Mouse (Mus musculus) heart, embryonic 14.5 days (tissue): Measurements from ENCODE around the gene Gpr75. TPM values are rescaled to one million over a fixed set of nuclear protein-coding genes. Genes with fewer than 3 reads are reported as not detected.

Experiments
- ATAC-seq: fragments of 200-750 bp; cut with Nextera tagmentation; 2 replicates; pipeline ENCODE4 v1.8.0; 2017; ENCODE audit warnings: low read depth, moderate TSS enrichment; ENCODE audit not compliant: insufficient number of reproducible peaks, insufficient read depth, low FRiP score
- H3K27ac ChIP-seq, 2 experiments: fragments of 200-500 bp in 1 of 2; fragments of 300-500 bp in 1 of 2; sonication (generic) in 1 of 2; replicated peaks in 1 of 2; 2 replicates each; pipeline ENCODE4 v1.5.1; 2012 to 2014; ENCODE audit warnings: low read depth in 2 of 2, low read length in 2 of 2, control low read depth in 1 of 2, mild to moderate bottlenecking in 1 of 2, mixed read lengths in 1 of 2; ENCODE audit not compliant: control insufficient read depth in 1 of 2, insufficient read depth in 1 of 2
- H3K27me3 ChIP-seq: fragments of 300-500 bp; sonication (generic); 2 replicates; pipeline ENCODE4 v1.6.1; 2014; ENCODE audit warnings: mild to moderate bottlenecking, low read length, control low read depth; ENCODE audit not compliant: control insufficient read depth, insufficient read depth
- H3K36me3 ChIP-seq: fragments of 300-500 bp; sonication (generic); 2 replicates; pipeline ENCODE4 v1.6.1; 2014; ENCODE audit warnings: mild to moderate bottlenecking, control low read depth, low read length, mixed read lengths; ENCODE audit not compliant: control insufficient read depth, insufficient read depth
- H3K4me1 ChIP-seq, 2 experiments: fragments of 200-500 bp in 1 of 2; fragments of 300-500 bp in 1 of 2; sonication (generic) in 1 of 2; 2 replicates each; pipeline ENCODE4 v1.6.1; 2012 to 2014; ENCODE audit warnings: low read length in 2 of 2, control low read depth in 1 of 2, mixed read lengths in 1 of 2; ENCODE audit not compliant: control insufficient read depth in 2 of 2, insufficient read depth in 2 of 2
- H3K4me2 ChIP-seq: fragments of 300-500 bp; sonication (generic); 2 replicates; pipeline ENCODE4 v1.6.1; 2014; ENCODE audit warnings: mild to moderate bottlenecking, low read length
- H3K4me3 ChIP-seq, 2 experiments: fragments of 200-500 bp in 1 of 2; fragments of 300-500 bp in 1 of 2; sonication (generic) in 1 of 2; 2 replicates each; pipeline ENCODE4 v1.5.1; 2012 to 2014; ENCODE audit warnings: low read length in 2 of 2, mild to moderate bottlenecking in 2 of 2, control low read depth in 1 of 2, low read depth in 1 of 2, moderate library complexity in 1 of 2; ENCODE audit not compliant: control insufficient read depth in 1 of 2, insufficient read depth in 1 of 2
- H3K9ac ChIP-seq: fragments of 300-500 bp; sonication (generic); 2 replicates; pipeline ENCODE4 v1.6.1; 2014; ENCODE audit warnings: mild to moderate bottlenecking, low read length
- H3K9me3 ChIP-seq: fragments of 300-500 bp; sonication (generic); 2 replicates; pipeline ENCODE4 v1.6.1; 2016; ENCODE audit warnings: low read length, control low read depth; ENCODE audit not compliant: control insufficient read depth
- WGBS: fragments of 180-500 bp; shearing (Covaris S2); extraction: QIAGEN DNeasy Blood & Tissue Kit; methylation state at CpG from one replicate; pipeline ENCODE4 v1.1.7; 2014; 5-methylcytosine and 5-hydroxymethylcytosine counted together
- polyA plus RNA-seq: library from polyadenylated mRNA; unstranded; fragments of >200 nt; fragmentation: Nextera tagmentation; extraction: Ambion mirVana; gene quantifications from 2 replicates; pipeline ENCODE4 v1.2.1, GENCODE M21; 2014

Gpr75 gene
- polyA plus RNA-seq, 1 experiment from 2014 or later = 0.14 TPM

GRCm38 (mm10) chr11:30920641-30921040, 35.5 kb downstream of the Gpr75 start:
- Histone ChIP-seq H3K36me3 (peaks cover 16% of the 10 kb centered on the region; the same call in 1 of the 2 replicates), H3K4me3 (no peak overlapping the region), H3K4me2 (no peak overlapping the region), H3K27ac (no peak overlapping the region), H3K9ac (no peak overlapping the region), H3K27me3 (no peaks in the 10 kb centered on the region), H3K9me3 (no peaks in the 10 kb centered on the region), H3K4me1 (no peaks in the 10 kb centered on the region)
- no peak for ATAC-seq
- WGBS = 75% methylated on average over 1 of the region's 1 CpGs

GRCm38 (mm10) chr11:30923283-30923682, 38.1 kb downstream of the Gpr75 start:
- H3K36me3 ChIP-seq = peaks cover 35% of the 10 kb centered on the region
- 89% methylated on average over 3 of the region's 3 CpGs for WGBS
- H3K4me1 ChIP-seq = no peaks in the 10 kb centered on the region
- H3K27ac ChIP-seq = no peak overlapping the region
- no peaks in the 10 kb centered on the region for H3K27me3 ChIP-seq
- H3K4me3 ChIP-seq = no peak overlapping the region
- no peak for ATAC-seq
- no peaks in the 10 kb centered on the region for H3K9me3 ChIP-seq
- no peak overlapping the region for H3K4me2 ChIP-seq
- no peak overlapping the region for H3K9ac ChIP-seq

- no peaks in the 10 kb centered on the region for H3K27me3 ChIP-seq
- no peak for ATAC-seq
- no peaks in the 10 kb centered on the region for H3K4me1 ChIP-seq
- H3K4me2 ChIP-seq = no peak overlapping the region
- no peak overlapping the region for H3K9ac ChIP-seq
- H3K9me3 ChIP-seq = no peaks in the 10 kb centered on the region
- H3K36me3 ChIP-seq = peaks cover 70% of the 10 kb centered on the region
- no peak overlapping the region for H3K27ac ChIP-seq
- no peak overlapping the region for H3K4me3 ChIP-seq
Observed at GRCm38 (mm10) chr11:30928079-30928478, 42.9 kb downstream of the Gpr75 start.

GRCm38 (mm10) chr11:30928498-30928897, 43.3 kb downstream of the Gpr75 start:
- no peak overlapping the region for H3K4me2 ChIP-seq
- no peaks in the 10 kb centered on the region for H3K9me3 ChIP-seq
- H3K4me1 ChIP-seq = no peaks in the 10 kb centered on the region
- ATAC-seq = no peak
- no peak overlapping the region for H3K4me3 ChIP-seq
- H3K27me3 ChIP-seq = no peaks in the 10 kb centered on the region
- no peak overlapping the region for H3K9ac ChIP-seq
- H3K36me3 ChIP-seq = peaks cover 67% of the 10 kb centered on the region
- H3K27ac ChIP-seq = no peak overlapping the region
- WGBS = 91% methylated on average over 1 of the region's 1 CpGs

Other genes with a start within 250 kb of the Gpr75 start
- gene Acyp2, start 235.8 kb upstream of the Gpr75 start, polyA plus RNA-seq = 38.0 and 39.3 TPM in 2 replicates
- gene Psme4, start 113.6 kb upstream of the Gpr75 start, polyA plus RNA-seq = 19.7 and 20.1 TPM in 2 replicates
- 21.0 and 21.4 TPM in 2 replicates for gene Asb3, start 58 bp downstream of the Gpr75 start, polyA plus RNA-seq
- 11.3 and 13.5 TPM in 2 replicates for gene Erlec1, start 69.0 kb downstream of the Gpr75 start, polyA plus RNA-seq
- 15.0 and 16.5 TPM in 2 replicates for gene Chac2, start 101.0 kb downstream of the Gpr75 start, polyA plus RNA-seq